Mouse (Mus musculus) kidney, postnatal 0 days (tissue): Measurements from ENCODE around the gene Snorc. TPM values are rescaled to one million over a fixed set of nuclear protein-coding genes. Genes with fewer than 3 reads are reported as not detected.
A peak's percentile ranks its signal among the peaks of the same experiment; 100 is the strongest.

Experiments
- ATAC-seq: fragments of 200-750 bp; cut with Nextera tagmentation; replicated peaks from 2 replicates; pipeline ENCODE4 v1.8.0; 2017; ENCODE audit warnings: low read depth, moderate number of reproducible peaks, moderate TSS enrichment, moderate library complexity; ENCODE audit not compliant: low FRiP score
- DNase-seq: peaks from one replicate; pipeline ENCODE4 v3.0.0-alpha.2; 2016; ENCODE audit warnings: low spot score
- H3K27ac ChIP-seq: fragments of 300-500 bp; sonication (generic); 2 replicates; pipeline ENCODE4 v1.5.1; 2014; ENCODE audit warnings: mild to moderate bottlenecking
- H3K27me3 ChIP-seq: fragments of 300-500 bp; sonication (generic); 2 replicates; pipeline ENCODE4 v1.6.1; 2014; ENCODE audit warnings: low read length, mixed read lengths; ENCODE audit not compliant: insufficient read depth
- H3K36me3 ChIP-seq: fragments of 300-500 bp; sonication (generic); 2 replicates; pipeline ENCODE4 v1.6.1; 2014; ENCODE audit warnings: low read length, mixed read lengths; ENCODE audit not compliant: insufficient read depth
- H3K4me1 ChIP-seq: fragments of 300-500 bp; sonication (generic); replicated peaks from 2 replicates; pipeline ENCODE4 v1.6.1; 2014; ENCODE audit warnings: antibody characterized with exemption, low read length, mixed read lengths; ENCODE audit not compliant: insufficient read depth
- H3K4me2 ChIP-seq: fragments of 300-500 bp; sonication (generic); 2 replicates; pipeline ENCODE4 v1.6.1; 2014; ENCODE audit warnings: mild to moderate bottlenecking, low read length, moderate library complexity, mixed read lengths
- H3K4me3 ChIP-seq: fragments of 300-500 bp; sonication (generic); replicated peaks from 2 replicates; pipeline ENCODE4 v1.5.1; 2014; ENCODE audit warnings: low read depth, low read length
- H3K9ac ChIP-seq: fragments of 300-500 bp; sonication (generic); 2 replicates; pipeline ENCODE4 v1.6.1; 2014; ENCODE audit warnings: low read depth, low read length
- H3K9me3 ChIP-seq: fragments of 300-500 bp; sonication (generic); replicated peaks from 2 replicates; pipeline ENCODE4 v1.6.1; 2016; ENCODE audit warnings: low read length, inconsistent platforms, mixed read lengths
- CTCF ChIP-seq: IDR thresholded peaks from 2 replicates; pipeline ENCODE4 v1.5.1; 2016; ENCODE audit warnings: antibody characterized with exemption, low read depth, mild to moderate bottlenecking, moderate library complexity
- WGBS: fragments of 180-500 bp; shearing (Covaris S2); extraction: QIAGEN DNeasy Blood & Tissue Kit; methylation state at CpG from one replicate; pipeline ENCODE4 v1.1.7; 2014; 5-methylcytosine and 5-hydroxymethylcytosine counted together
- polyA plus RNA-seq: library from polyadenylated mRNA; unstranded; fragments of >200 nt; fragmentation: Nextera tagmentation; extraction: Ambion mirVana; gene quantifications from 2 replicates; pipeline ENCODE4 v1.2.1, GENCODE M21; 2015

Snorc gene
- polyA plus RNA-seq, 1 experiment from 2014 or later = not detected

GRCm38 (mm10) chr1:87507857-87508256 is 37.8 kb downstream of the Snorc start:
- WGBS = 59% methylated on average over 6 of the region's 6 CpGs
- no peaks in the 10 kb centered on the region for H3K9me3 ChIP-seq
- no peaks in the 10 kb centered on the region for H3K36me3 ChIP-seq
- no peak for TF ChIP-seq CTCF
- H3K9ac ChIP-seq = no peak overlapping the region
- DNase-seq (no peak), ATAC-seq (no peak)
- H3K27me3 ChIP-seq = peaks cover 17% of the 10 kb centered on the region
- no peak overlapping the region for H3K27ac ChIP-seq
- no peak overlapping the region for H3K4me2 ChIP-seq
- H3K4me1 ChIP-seq = peaks cover 5% of the 10 kb centered on the region; the same call in 1 of the 2 replicates
- H3K4me3 ChIP-seq = no peak overlapping the region

- Histone ChIP-seq H3K9ac (no peak overlapping the region), H3K4me2 (peak overlapping the region; percentile 99), H3K27ac (no peak overlapping the region), H3K4me3 (peak overlapping the region; percentile 68), H3K9me3 (no peaks in the 10 kb centered on the region), H3K4me1 (peaks cover 5% of the 10 kb centered on the region; the same call in 1 of the 2 replicates), H3K36me3 (no peaks in the 10 kb centered on the region), H3K27me3 (peaks cover 17% of the 10 kb centered on the region)
- 0 out of 2 replicates have a peak, but pooled peaks have one; percentile 15 for ATAC-seq
- WGBS = 17% methylated on average over 26 of the region's 26 CpGs
- TF ChIP-seq CTCF = no peak
- peak; percentile 22 for DNase-seq
These were observed 38.8 kb downstream of the Snorc start for GRCm38 (mm10) chr1:87508591-87509560.

GRCm38 (mm10) chr1:87509561-87510165 is 39.6 kb downstream of the Snorc start, which contains the start of gene Neu2:
TSS of gene Neu2 (plus strand) at chr1:87509889.
- H3K4me3 ChIP-seq = peak within 1 kb of the TSS; percentile 68
- H3K27me3 ChIP-seq = peaks cover 17% of the 10 kb centered on the region
- 1% methylated on average over 39 of the region's 56 CpGs for WGBS
- no peak for DNase-seq
- no peaks in the 10 kb centered on the region for H3K36me3 ChIP-seq
- H3K27ac ChIP-seq = no peak within 1 kb of the TSS
- peaks cover 5% of the 10 kb centered on the region; the same call in 1 of the 2 replicates for H3K4me1 ChIP-seq
- H3K4me2 ChIP-seq = peak within 1 kb of the TSS; percentile 99
- H3K9me3 ChIP-seq = no peaks in the 10 kb centered on the region
- peak within 1 kb of the TSS; percentile 38; the same call in 1 of the 2 replicates for H3K9ac ChIP-seq
- no peak for TF ChIP-seq CTCF
- peak; percentile 34; the same call in 1 of the 2 replicates for ATAC-seq

GRCm38 (mm10) chr1:87510166-87510691 is 40.2 kb downstream of the Snorc start:
- DNase-seq = peak; percentile 45

GRCm38 (mm10) chr1:87510845-87511244 is 40.8 kb downstream of the Snorc start:
- H3K4me2 ChIP-seq = peak overlapping the region; percentile 99; the same call in 1 of the 2 replicates
- WGBS = 17% methylated on average over 5 of the region's 5 CpGs
- ATAC-seq = no peak

More at GRCm38 (mm10) chr1:87510166-87510691, 40.2 kb downstream of the Snorc start:
- Histone ChIP-seq H3K9me3 (no peaks in the 10 kb centered on the region), H3K4me2 (peak overlapping the region; percentile 99), H3K4me3 (peak overlapping the region; percentile 68), H3K4me1 (peaks cover 5% of the 10 kb centered on the region; the same call in 1 of the 2 replicates), H3K36me3 (no peaks in the 10 kb centered on the region), H3K27me3 (peaks cover 17% of the 10 kb centered on the region), H3K9ac (peak overlapping the region; percentile 38; the same call in 1 of the 2 replicates), H3K27ac (no peak overlapping the region)
- under 1% methylated on average over 47 of the region's 61 CpGs for WGBS
- peak; percentile 69 for ATAC-seq
- no peak for TF ChIP-seq CTCF

GRCm38 (mm10) chr1:87520467-87520866 is 50.4 kb downstream of the Snorc start:
- DNase-seq (no peak), ATAC-seq (no peak)
- no peak overlapping the region for H3K4me3 ChIP-seq
- no peaks in the 10 kb centered on the region for H3K36me3 ChIP-seq
- no peak overlapping the region for H3K9ac ChIP-seq
- H3K27me3 ChIP-seq = no peaks in the 10 kb centered on the region
- H3K4me2 ChIP-seq = no peak overlapping the region
- no peaks in the 10 kb centered on the region for H3K9me3 ChIP-seq
- TF ChIP-seq CTCF = no peak
- no peak overlapping the region for H3K27ac ChIP-seq
- no peaks in the 10 kb centered on the region for H3K4me1 ChIP-seq

More at GRCm38 (mm10) chr1:87510845-87511244, 40.8 kb downstream of the Snorc start:
- Histone ChIP-seq H3K36me3 (no peaks in the 10 kb centered on the region), H3K4me3 (no peak overlapping the region), H3K27me3 (peaks cover 17% of the 10 kb centered on the region), H3K9me3 (no peaks in the 10 kb centered on the region), H3K9ac (no peak overlapping the region), H3K27ac (no peak overlapping the region), H3K4me1 (peaks cover 5% of the 10 kb centered on the region; the same call in 1 of the 2 replicates)
- DNase-seq = no peak
- no peak for TF ChIP-seq CTCF
